Mouse (Mus musculus): ENCODE data around the gene D7Ertd443e. TPM values are rescaled to one million over a fixed set of nuclear protein-coding genes. Genes with fewer than 3 reads are reported as not detected.
A peak's percentile ranks its signal among the peaks of the same experiment; 100 is the strongest.

D7Ertd443e gene
- polyA plus RNA-seq, 1 experiment from 2014 or later, result not detected

GRCm38 (mm10) chr7:134237356-134237755, 148.1 kb downstream of the D7Ertd443e start:
- Histone ChIP-seq H3K27ac (no peak overlapping the region), H3K27me3 (replicated peaks) (no peaks in the 10 kb centered on the region), H3K9me3 (no peaks in the 10 kb centered on the region), H3K9ac (no peak overlapping the region), H3K4me3 (no peak overlapping the region), H3K4me1 (no peaks in the 10 kb centered on the region), H3K36me3 (no peaks in the 10 kb centered on the region), H3K4me2 (replicated peaks) (no peak overlapping the region)
- ATAC-seq (ENCODE audit: low FRiP score, low read depth), result no peak
- WGBS, result 71% methylated on average over 2 of the region's 2 CpGs

GRCm38 (mm10) chr7:134236727-134237126, 148.7 kb downstream of the D7Ertd443e start:
- Histone ChIP-seq H3K9ac (no peak overlapping the region), H3K4me2 (replicated peaks) (no peak overlapping the region), H3K4me3 (no peak overlapping the region), H3K4me1 (0 out of 2 replicates have a peak, but pooled peaks cover 4% of the 10 kb centered on the region), H3K9me3 (no peaks in the 10 kb centered on the region), H3K27me3 (replicated peaks) (no peaks in the 10 kb centered on the region), H3K36me3 (no peaks in the 10 kb centered on the region), H3K27ac (no peak overlapping the region)
- ATAC-seq (ENCODE audit: low FRiP score, low read depth), result no peak

DNA sequence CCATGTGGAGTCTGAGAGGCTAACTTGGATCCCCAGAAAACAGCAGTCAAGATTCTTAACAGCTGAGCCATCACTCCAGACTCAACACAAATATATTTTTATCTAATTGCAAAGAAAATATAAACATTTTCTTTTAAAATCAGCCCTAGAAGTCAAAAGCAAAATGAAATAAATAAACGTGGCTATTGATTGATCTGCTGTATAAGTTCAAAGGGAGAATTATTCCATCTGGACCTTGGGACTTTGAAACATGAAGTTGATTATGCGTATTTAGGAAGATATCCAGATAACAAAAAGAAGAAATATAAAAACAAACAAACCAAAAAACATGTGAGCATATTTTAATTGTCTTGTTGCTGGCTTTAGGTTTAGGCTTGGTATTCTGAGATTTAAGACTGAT, 149.9 kb downstream of the D7Ertd443e start:
- Histone ChIP-seq H3K27me3 (replicated peaks) (no peaks in the 10 kb centered on the region), H3K27ac (no peak overlapping the region), H3K4me1 (0 out of 2 replicates have a peak, but pooled peaks cover 5% of the 10 kb centered on the region), H3K4me2 (replicated peaks) (no peak overlapping the region), H3K9me3 (no peaks in the 10 kb centered on the region), H3K4me3 (no peak overlapping the region), H3K9ac (no peak overlapping the region), H3K36me3 (no peaks in the 10 kb centered on the region)
- WGBS, result 89% methylated on average over 2 of the region's 2 CpGs
- ATAC-seq (ENCODE audit: low FRiP score, low read depth), result no peak

GRCm38 (mm10) chr7:134231378-134232346, 153.8 kb downstream of the D7Ertd443e start, which contains the start of gene Adam12:
Adam12 (minus strand) TSS chr7:134232146.
- H3K9me3 ChIP-seq, result no peaks in the 10 kb centered on the region
- WGBS, result 67% methylated on average over 14 of the region's 14 CpGs
- no peak within 1 kb of the TSS for H3K9ac ChIP-seq
- H3K36me3 ChIP-seq, result no peaks in the 10 kb centered on the region
- no peak within 1 kb of the TSS for H3K4me3 ChIP-seq
- H3K27me3 ChIP-seq (replicated peaks), result no peaks in the 10 kb centered on the region
- H3K4me2 ChIP-seq (replicated peaks), result no peak within 1 kb of the TSS
- ATAC-seq (ENCODE audit: low FRiP score, low read depth), result no peak
- H3K4me1 ChIP-seq, result peaks cover 12% of the 10 kb centered on the region; the same call in 1 of the 2 replicates
- H3K27ac ChIP-seq, result no peak within 1 kb of the TSS

DNA sequence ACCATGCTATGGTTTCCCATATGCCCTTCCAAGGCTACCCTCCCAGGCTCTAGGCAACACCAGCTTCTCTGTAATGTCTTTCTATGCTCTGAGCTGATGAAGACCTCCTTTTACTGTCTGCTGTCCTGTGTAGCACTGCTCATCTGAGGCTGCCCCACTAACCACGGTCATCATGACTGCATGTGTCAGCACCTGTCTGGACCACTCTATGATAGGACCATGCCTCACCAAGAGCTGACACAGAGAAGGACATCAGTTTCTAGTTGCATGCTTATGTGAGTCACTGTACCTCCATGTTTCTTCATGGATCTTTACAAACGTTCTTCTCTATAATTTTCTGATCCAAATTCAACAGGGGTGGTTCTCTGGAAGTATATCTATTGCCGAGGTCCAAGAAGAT, 154.8 kb downstream of the D7Ertd443e start:
- Histone ChIP-seq H3K27me3 (replicated peaks) (peaks cover 6% of the 10 kb centered on the region), H3K4me2 (replicated peaks) (no peak overlapping the region), H3K36me3 (no peaks in the 10 kb centered on the region), H3K4me3 (no peak overlapping the region), H3K4me1 (peaks cover 12% of the 10 kb centered on the region; the same call in 1 of the 2 replicates), H3K9me3 (no peaks in the 10 kb centered on the region), H3K27ac (no peak overlapping the region), H3K9ac (no peak overlapping the region)
- WGBS, result 83% methylated on average over 3 of the region's 3 CpGs
- ATAC-seq (ENCODE audit: low FRiP score, low read depth), result no peak

DNA sequence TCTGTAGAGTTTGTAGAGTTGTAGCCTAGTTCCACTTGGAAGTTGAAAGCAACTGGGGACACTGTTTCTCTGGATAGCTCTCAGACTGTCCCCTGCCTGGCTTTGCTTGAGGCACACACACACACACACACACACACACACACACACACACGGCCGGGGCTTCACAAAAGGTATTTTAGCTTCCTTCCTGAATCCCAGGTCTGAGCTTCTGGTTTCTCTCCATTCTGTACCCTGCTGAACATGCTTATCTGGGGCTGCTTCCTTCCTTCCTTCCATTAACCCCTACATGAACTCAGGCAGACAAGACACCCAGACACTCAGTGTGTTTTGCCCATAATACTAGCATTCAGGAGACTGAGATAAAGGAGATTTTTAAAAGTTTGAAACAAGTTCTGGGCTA, 155.6 kb downstream of the D7Ertd443e start:
- Histone ChIP-seq H3K9ac (no peak overlapping the region), H3K36me3 (no peaks in the 10 kb centered on the region), H3K9me3 (no peaks in the 10 kb centered on the region), H3K27me3 (replicated peaks) (peaks cover 11% of the 10 kb centered on the region), H3K4me3 (no peak overlapping the region), H3K27ac (no peak overlapping the region), H3K4me2 (replicated peaks) (no peak overlapping the region), H3K4me1 (peaks cover 12% of the 10 kb centered on the region; the same call in 1 of the 2 replicates)
- no peak for ATAC-seq (ENCODE audit: low FRiP score, low read depth)
- WGBS, result 79% methylated on average over 2 of the region's 2 CpGs

DNA sequence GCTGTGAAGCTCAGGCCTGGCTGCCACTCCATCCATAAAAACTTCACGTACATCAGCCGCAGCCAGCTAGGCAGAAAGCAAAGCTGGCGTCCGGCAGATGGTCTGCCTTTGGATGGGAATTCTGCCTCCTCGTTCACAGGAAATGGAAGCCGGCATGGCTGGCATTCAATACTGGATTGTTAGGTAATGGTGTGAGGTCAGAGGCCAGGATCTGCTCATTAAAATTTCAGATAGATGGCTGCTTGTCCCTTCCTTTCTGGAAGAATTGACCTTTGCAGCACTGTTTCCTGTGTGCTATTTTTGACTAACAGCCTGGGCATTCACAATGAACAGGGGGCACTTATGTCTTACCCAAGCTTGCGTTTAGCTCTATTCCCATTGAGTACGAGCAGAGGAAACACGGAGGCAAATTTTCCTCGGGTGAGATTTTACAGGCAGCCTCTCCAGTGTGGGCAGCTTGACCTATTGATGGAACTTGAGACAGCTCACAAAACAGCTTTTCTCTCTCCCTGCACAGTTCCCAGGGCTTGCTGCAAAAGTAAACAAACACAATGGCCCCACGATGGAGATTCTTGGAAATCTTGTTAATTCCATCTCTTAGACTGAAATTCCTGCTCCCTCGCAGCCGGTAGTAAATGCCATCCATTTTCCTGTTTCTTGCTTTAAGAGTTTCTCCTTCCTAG, 157.5 kb downstream of the D7Ertd443e start:
- Histone ChIP-seq H3K27me3 (replicated peaks) (peaks cover 11% of the 10 kb centered on the region), H3K4me1 (peaks cover 21% of the 10 kb centered on the region), H3K4me2 (replicated peaks) (no peak overlapping the region), H3K36me3 (no peaks in the 10 kb centered on the region), H3K4me3 (no peak overlapping the region), H3K9ac (no peak overlapping the region), H3K27ac (no peak overlapping the region), H3K9me3 (no peaks in the 10 kb centered on the region)
- WGBS, result 21% methylated on average over 13 of the region's 13 CpGs
- no peak for ATAC-seq (ENCODE audit: low FRiP score, low read depth)

- whole genome bisulfite sequencing, result 76% methylated on average over 4 of the region's 4 CpGs
- Histone ChIP-seq H3K27ac (no peak overlapping the region), H3K9me3 (no peaks in the 10 kb centered on the region), H3K27me3 (replicated peaks) (peaks cover 11% of the 10 kb centered on the region), H3K9ac (no peak overlapping the region), H3K4me1 (peaks cover 21% of the 10 kb centered on the region), H3K4me2 (replicated peaks) (no peak overlapping the region), H3K36me3 (no peaks in the 10 kb centered on the region), H3K4me3 (no peak overlapping the region)
- no peak for ATAC-seq (ENCODE audit: low FRiP score, low read depth)
Measured at GRCm38 (mm10) chr7:134227101-134227500, 158.4 kb downstream of the D7Ertd443e start.

DNA sequence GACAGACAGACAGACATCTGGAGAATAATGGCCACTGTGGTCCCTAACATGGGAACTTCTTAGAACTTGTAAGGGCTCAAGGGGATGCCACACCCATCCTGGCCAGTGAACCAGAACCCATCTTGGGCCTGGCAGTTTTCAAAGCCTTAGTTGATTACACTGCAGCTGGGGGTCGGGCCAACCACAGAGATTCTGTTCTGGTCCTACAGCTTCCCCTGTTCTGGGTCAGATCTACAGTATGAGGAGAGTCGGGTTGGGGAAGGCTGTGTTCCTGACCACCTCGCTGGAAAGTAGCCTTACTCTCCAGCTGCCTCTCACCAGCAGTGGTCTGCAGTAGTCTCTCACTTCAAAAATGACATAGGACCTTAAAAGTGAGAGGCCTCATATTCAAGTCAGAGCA, 159.2 kb downstream of the D7Ertd443e start:
- Histone ChIP-seq H3K36me3 (no peaks in the 10 kb centered on the region), H3K4me1 (peaks cover 16% of the 10 kb centered on the region), H3K4me3 (no peak overlapping the region), H3K9ac (no peak overlapping the region), H3K9me3 (no peaks in the 10 kb centered on the region), H3K27ac (no peak overlapping the region), H3K4me2 (replicated peaks) (no peak overlapping the region), H3K27me3 (replicated peaks) (peaks cover 11% of the 10 kb centered on the region)
- no peak for ATAC-seq (ENCODE audit: low FRiP score, low read depth)
- WGBS, result 77% methylated on average over 3 of the region's 3 CpGs

GRCm38 (mm10) chr7:134224741-134225612, 160.5 kb downstream of the D7Ertd443e start:
- Histone ChIP-seq H3K9me3 (no peaks in the 10 kb centered on the region), H3K36me3 (no peaks in the 10 kb centered on the region), H3K27me3 (replicated peaks) (peaks cover 11% of the 10 kb centered on the region), H3K4me2 (replicated peaks) (peak overlapping the region; percentile 99), H3K4me3 (peak overlapping the region; percentile 63), H3K27ac (no peak overlapping the region), H3K9ac (peak overlapping the region; percentile 61), H3K4me1 (peaks cover 16% of the 10 kb centered on the region)
- ATAC-seq (ENCODE audit: low FRiP score, low read depth), result peak; percentile 69
- WGBS, result under 1% methylated on average over 89 of the region's 90 CpGs

DNA sequence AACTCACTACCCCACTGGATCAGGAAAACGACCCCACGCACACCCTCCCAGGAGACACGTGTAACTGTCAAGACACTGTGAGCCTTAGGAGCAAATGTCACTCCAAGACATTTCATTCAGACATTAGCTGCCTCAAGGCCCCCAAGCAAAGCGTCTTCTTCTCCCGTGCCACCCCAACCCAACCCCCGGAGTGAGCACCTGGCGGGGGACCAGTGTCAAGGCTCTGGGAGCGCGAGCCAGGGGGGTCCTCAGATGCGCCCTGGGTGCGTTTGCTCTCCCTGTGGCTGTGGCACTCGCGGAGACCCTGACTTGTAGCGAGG, 161.1 kb downstream of the D7Ertd443e start:
- Histone ChIP-seq H3K9ac (peak overlapping the region; percentile 61), H3K4me2 (replicated peaks) (peak overlapping the region; percentile 99), H3K36me3 (no peaks in the 10 kb centered on the region), H3K4me1 (peaks cover 16% of the 10 kb centered on the region), H3K27me3 (replicated peaks) (peaks cover 11% of the 10 kb centered on the region), H3K4me3 (peak overlapping the region; percentile 63), H3K27ac (no peak overlapping the region), H3K9me3 (no peaks in the 10 kb centered on the region)
- 1% methylated on average over 14 of the region's 14 CpGs for WGBS
- no peak for ATAC-seq (ENCODE audit: low FRiP score, low read depth)
